11 mouse cellular contexts compared by ENCODE assay signal in genomic region chr12:112195019-112195418, GRCm38 (mm10). TPM values are rescaled to one million over a fixed set of nuclear protein-coding genes. Genes with fewer than 3 reads are reported as not detected.
A peak's percentile ranks its signal among the peaks of the same experiment; 100 is the strongest.
DNase-seq lines count a peak whose midpoint lies in the region; ATAC-seq lines count a peak whose summit lies in the region.
"Had no signal": no experiment of that assay in that cellular context is flagged by ENCODE, and none has a peak within 500 bp of the region (broad histone marks: within the 10 kb centered on the region; RNA-seq: fewer than 3 reads in every experiment).

No protein-coding gene starts in this region.

- no peaks in the 10 kb centered on the region for H3K36me3 ChIP-seq in liver, embryonic 12.5 days
- H3K36me3 ChIP-seq in forebrain, embryonic 12.5 days (replicated peaks), result no peaks in the 10 kb centered on the region
- no peaks in the 10 kb centered on the region for H3K36me3 ChIP-seq in intestine, embryonic 16.5 days (ENCODE audit: control insufficient read depth, insufficient read depth, low read length)
- no peaks in the 10 kb centered on the region for H3K36me3 ChIP-seq in neural tube, embryonic 14.5 days (ENCODE audit: control insufficient read depth, insufficient read depth, low read length)

- no peak overlapping the region for H3K4me3 ChIP-seq in liver, embryonic 12.5 days
- no peak overlapping the region for H3K4me3 ChIP-seq in forebrain, embryonic 12.5 days (replicated peaks)
- peak overlapping the region; percentile 13; the same call in 1 of the 2 replicates for H3K4me3 ChIP-seq in intestine, embryonic 16.5 days (ENCODE audit: low read length)
- no peak overlapping the region for H3K4me3 ChIP-seq in neural tube, embryonic 14.5 days (ENCODE audit: low read depth, low read length)

- 8% methylated on average over 13 of the region's 13 CpGs for WGBS in liver, embryonic 12.5 days (ENCODE audit: insufficient replicate concordance)
- 4% methylated on average over 13 of the region's 13 CpGs for WGBS in forebrain, embryonic 12.5 days
- WGBS in intestine, embryonic 16.5 days, result 7% methylated on average over 13 of the region's 13 CpGs
- 6% methylated on average over 13 of the region's 13 CpGs for WGBS in neural tube, embryonic 14.5 days

- no peak overlapping the region for H3K9ac ChIP-seq in liver, embryonic 12.5 days
- H3K9ac ChIP-seq in forebrain, embryonic 12.5 days, result peak overlapping the region; percentile 41; the same call in 1 of the 2 replicates
- H3K9ac ChIP-seq in intestine, embryonic 16.5 days (ENCODE audit: low read depth, low read length), result peak overlapping the region; percentile 54
- no peak overlapping the region for H3K9ac ChIP-seq in neural tube, embryonic 14.5 days (replicated peaks; ENCODE audit: low read depth, low read length)

- no peak for DNase-seq in liver
- no peak for DNase-seq in spleen, postnatal 10 days (ENCODE audit: low spot score in 2 of 2)
- no peak for DNase-seq in adrenal gland, postnatal 10 days
- DNase-seq in embryo, embryonic 9.5 days (ENCODE audit: extremely low spot score), result no peak
- DNase-seq: cerebellum, postnatal 14 days; lung, postnatal 10 days; thymus, postnatal 14 days had no signal

- no peaks in the 10 kb centered on the region for H3K4me1 ChIP-seq in liver, embryonic 12.5 days
- H3K4me1 ChIP-seq in forebrain, embryonic 12.5 days, result peaks cover 31% of the 10 kb centered on the region
- H3K4me1 ChIP-seq in intestine, embryonic 16.5 days (ENCODE audit: control insufficient read depth, insufficient read depth, low read length), result peaks cover 8% of the 10 kb centered on the region
- peaks cover 14% of the 10 kb centered on the region; the same call in 1 of the 2 replicates for H3K4me1 ChIP-seq in neural tube, embryonic 14.5 days (ENCODE audit: control insufficient read depth, insufficient read depth, low read length)

- no peaks in the 10 kb centered on the region for H3K9me3 ChIP-seq in liver, embryonic 12.5 days (replicated peaks)
- H3K9me3 ChIP-seq in forebrain, embryonic 12.5 days, result no peaks in the 10 kb centered on the region
- H3K9me3 ChIP-seq in intestine, embryonic 16.5 days (ENCODE audit: control insufficient read depth, low read length), result no peaks in the 10 kb centered on the region
- no peaks in the 10 kb centered on the region for H3K9me3 ChIP-seq in neural tube, embryonic 14.5 days (ENCODE audit: control insufficient read depth, low read length)

- no peak overlapping the region for H3K27ac ChIP-seq in liver, embryonic 12.5 days
- H3K27ac ChIP-seq in forebrain, embryonic 12.5 days, result peak overlapping the region; percentile 59; the same call in 1 of the 2 replicates
- no peak overlapping the region for H3K27ac ChIP-seq in intestine, embryonic 16.5 days (ENCODE audit: low read length)
- H3K27ac ChIP-seq in neural tube, embryonic 14.5 days (ENCODE audit: low read depth, low read length), result no peak overlapping the region

- H3K4me2 ChIP-seq in liver, embryonic 12.5 days, result peak overlapping the region; percentile 35
- H3K4me2 ChIP-seq in forebrain, embryonic 12.5 days, result peak overlapping the region; percentile 33
- H3K4me2 ChIP-seq in intestine, embryonic 16.5 days (ENCODE audit: low read depth, low read length), result peak overlapping the region; percentile 49
- peak overlapping the region; percentile 3; the same call in 1 of the 2 replicates for H3K4me2 ChIP-seq in neural tube, embryonic 14.5 days (ENCODE audit: low read depth, low read length)

- ATAC-seq in liver, embryonic 12.5 days, result no peak
- peak; percentile 39; the same call in 1 of the 2 replicates for ATAC-seq in forebrain, embryonic 12.5 days (ENCODE audit: low FRiP score)
- no peak for ATAC-seq in intestine, embryonic 16.5 days
- no peak for ATAC-seq in neural tube, embryonic 14.5 days (ENCODE audit: low read depth)

- peaks cover 19% of the 10 kb centered on the region; the same call in 1 of the 2 replicates for H3K27me3 ChIP-seq in liver, embryonic 12.5 days (replicated peaks)
- no peaks in the 10 kb centered on the region for H3K27me3 ChIP-seq in forebrain, embryonic 12.5 days
- no peaks in the 10 kb centered on the region; the same call in 1 of the 2 replicates for H3K27me3 ChIP-seq in intestine, embryonic 16.5 days (replicated peaks; ENCODE audit: control insufficient read depth, insufficient read depth, low read length)
- peaks cover 4% of the 10 kb centered on the region for H3K27me3 ChIP-seq in neural tube, embryonic 14.5 days (ENCODE audit: control insufficient read depth, insufficient read depth, low read length)

RNA-seq across cellular contexts. Expression of gene Kif26a, which starts 49.0 kb away (rescaled TPM):
- polyA plus RNA-seq in liver, embryonic 12.5 days (2016; fragmentation: Nextera tagmentation; extraction: Ambion mirVana), result 0.44 and 0.51 TPM in 2 replicates
- 11.8 and 14.0 TPM in 2 replicates for polyA plus RNA-seq in forebrain, embryonic 12.5 days (2016; fragmentation: Nextera tagmentation; extraction: Ambion mirVana)
- 1.9 and 2.4 TPM in 2 replicates for polyA plus RNA-seq in intestine, embryonic 16.5 days (2015; fragmentation: Nextera tagmentation; extraction: Ambion mirVana)
- 3.5 and 4.4 TPM in 2 replicates for polyA plus RNA-seq in neural tube, embryonic 14.5 days (2014; fragmentation: Nextera tagmentation; extraction: Ambion mirVana)
- total RNA-seq in adrenal gland, postnatal 10 days (2021), result 10 to 100 TPM; 20.0 to 25.4 TPM

Comparison
In these comparisons a context has a peak if more than half of its experiments do, and no peak if none do; other contexts are left out.
1. H3K9ac ChIP-seq: peak in forebrain, embryonic 12.5 days (single experiment) and intestine, embryonic 16.5 days (single experiment); none in liver, embryonic 12.5 days (single experiment) and neural tube, embryonic 14.5 days (single experiment).
2. Peak in every context shown above with its lines, with median percentiles within 50 percentile points of each other: H3K4me2 ChIP-seq.